Mouse (Mus musculus) thymus, postnatal 4 days (tissue): Measurements from ENCODE around the gene Soga1.

ENCODE experiments used
- DNase-seq: peaks from one replicate; pipeline ENCODE4 v3.0.0; 2021

Gene Soga1

GRCm38 (mm10) chr2:157060037-157060436 lies 19.0 kb downstream of the Soga1 start:
- no peak for DNase-seq

DNA sequence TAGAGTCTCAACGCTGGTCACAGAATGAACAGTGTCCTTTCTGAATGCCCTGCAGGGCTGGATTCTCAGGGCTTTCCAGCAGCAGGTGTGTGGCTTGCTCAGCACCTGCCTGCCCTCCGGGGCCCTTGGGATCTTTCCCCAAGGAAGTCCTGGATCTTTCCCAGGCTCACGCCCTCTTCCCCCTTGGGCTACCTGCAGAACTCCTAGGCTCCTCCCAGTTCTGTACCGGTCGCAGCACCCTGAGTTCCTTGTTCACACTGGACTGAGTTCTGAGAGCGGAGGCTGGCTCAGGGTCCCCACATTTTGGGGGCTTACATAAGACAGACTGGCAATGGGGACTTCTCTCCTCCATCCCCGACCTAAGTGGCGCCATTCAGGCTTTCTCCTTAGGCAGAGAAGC lies 19.9 kb downstream of the Soga1 start:
- peak; percentile 22 for DNase-seq

- peak; percentile 87 for DNase-seq
Measured at GRCm38 (mm10) chr2:157058342-157058998, 20.6 kb downstream of the Soga1 start.

GRCm38 (mm10) chr2:157057758-157058157 lies 21.3 kb downstream of the Soga1 start:
- DNase-seq: no peak

- no peak for DNase-seq
Measured at GRCm38 (mm10) chr2:157057186-157057585, 21.9 kb downstream of the Soga1 start.

DNA sequence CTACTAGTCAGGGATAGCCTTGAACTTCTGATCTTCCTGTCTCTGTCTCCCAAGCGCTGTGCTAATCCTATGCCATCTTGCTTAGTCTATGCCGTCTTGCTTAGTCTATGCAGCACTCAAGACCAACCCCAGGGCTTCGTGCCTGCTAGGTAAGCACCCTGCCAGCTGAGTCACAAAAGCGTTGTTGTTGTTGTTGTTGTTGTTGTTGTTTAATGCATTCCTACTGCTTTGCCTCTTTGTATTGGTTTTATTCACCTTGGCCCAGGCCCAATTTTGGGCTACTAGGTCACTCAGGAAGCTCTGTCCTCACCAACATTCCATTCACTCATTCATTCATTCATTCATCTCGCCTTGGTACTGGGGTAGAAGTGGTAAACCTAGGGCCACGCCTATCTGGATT lies 23.3 kb downstream of the Soga1 start:
- DNase-seq: no peak

DNA sequence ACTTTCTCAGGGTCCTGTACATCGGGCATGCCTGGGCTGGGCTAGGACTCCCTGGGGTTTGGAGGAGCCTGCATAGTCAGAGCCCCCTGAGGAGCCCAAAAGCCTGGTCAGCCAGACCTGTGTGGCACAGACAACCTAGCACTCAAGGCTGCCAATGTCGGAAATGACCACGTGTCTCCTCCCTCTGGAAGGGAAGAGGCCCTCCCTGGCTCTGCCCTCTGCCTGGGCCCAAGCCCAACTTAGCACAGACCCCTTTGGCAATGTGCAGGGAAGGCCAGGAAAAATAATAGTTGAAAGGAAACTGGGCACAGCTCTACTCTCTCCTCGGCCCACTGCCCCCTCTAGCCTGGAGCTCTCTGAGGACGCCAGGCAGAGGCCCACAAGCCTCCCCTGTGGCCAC lies 24.2 kb downstream of the Soga1 start:
- DNase-seq: no peak

- no peak for DNase-seq
Measured at GRCm38 (mm10) chr2:157054297-157054696, 24.8 kb downstream of the Soga1 start.

GRCm38 (mm10) chr2:157053787-157054186 lies 25.3 kb downstream of the Soga1 start:
- no peak for DNase-seq

GRCm38 (mm10) chr2:157053124-157053523 lies 25.9 kb downstream of the Soga1 start:
- DNase-seq: no peak

- no peak for DNase-seq
Measured at GRCm38 (mm10) chr2:157052448-157052847, 26.6 kb downstream of the Soga1 start.

- DNase-seq: no peak
Measured at GRCm38 (mm10) chr2:157049831-157050243, 29.2 kb downstream of the Soga1 start.

- DNase-seq: no peak
Measured at GRCm38 (mm10) chr2:157048395-157049181, 30.5 kb downstream of the Soga1 start.

- no peak for DNase-seq
Measured at GRCm38 (mm10) chr2:157046956-157047355, 32.1 kb downstream of the Soga1 start.

- DNase-seq: no peak
Measured at GRCm38 (mm10) chr2:157045932-157046331, 33.1 kb downstream of the Soga1 start.

DNA sequence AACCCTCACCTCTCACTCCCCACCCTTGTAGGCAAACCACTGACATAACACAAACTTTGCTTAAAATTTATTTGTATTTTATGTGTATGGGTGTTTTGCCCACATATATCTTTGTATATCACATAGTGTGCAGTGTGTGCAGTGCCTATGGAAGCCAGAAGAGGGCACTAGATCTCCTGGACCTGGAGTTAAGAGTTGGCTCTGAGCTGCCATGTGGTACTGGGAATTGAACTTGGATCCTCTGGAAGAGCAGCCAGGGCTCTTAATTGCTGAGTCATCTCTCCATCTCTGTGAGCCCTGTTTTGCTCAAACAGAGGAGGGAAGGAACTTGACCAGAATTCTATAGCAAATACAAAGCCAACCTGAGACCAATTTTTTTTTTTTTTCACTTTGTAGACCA lies 35.1 kb downstream of the Soga1 start:
- DNase-seq: peak; percentile 42

GRCm38 (mm10) chr2:157043556-157043955 lies 35.5 kb downstream of the Soga1 start:
- DNase-seq: no peak

- DNase-seq: no peak
Measured at GRCm38 (mm10) chr2:157041421-157041820, 37.6 kb downstream of the Soga1 start.

DNA sequence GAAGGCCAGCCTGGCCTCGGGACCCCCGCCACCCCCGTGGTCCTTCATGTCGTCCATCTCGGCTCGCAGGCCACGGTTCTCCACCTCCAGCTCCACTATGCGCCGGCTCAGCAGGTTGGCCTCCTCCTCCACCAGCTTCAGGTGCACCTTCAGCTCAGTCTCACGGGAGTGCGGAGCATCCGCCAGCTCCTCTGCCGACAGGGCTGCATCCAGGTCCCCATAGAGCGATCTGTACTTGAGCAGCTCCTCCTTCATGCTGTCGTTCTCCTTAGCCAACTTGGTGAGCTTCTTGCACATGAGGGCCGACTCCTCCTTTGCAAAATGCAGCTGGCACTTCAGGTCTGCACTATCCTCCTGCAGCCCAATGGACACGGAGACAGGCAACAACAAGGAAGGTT lies 38.4 kb downstream of the Soga1 start:
- DNase-seq: no peak

GRCm38 (mm10) chr2:157039900-157040648 lies 39.0 kb downstream of the Soga1 start:
- DNase-seq: peak; percentile 34

GRCm38 (mm10) chr2:157037303-157037702 lies 41.8 kb downstream of the Soga1 start:
- DNase-seq: no peak

- no peak for DNase-seq
Measured at GRCm38 (mm10) chr2:157036400-157036799, 42.7 kb downstream of the Soga1 start.

DNA sequence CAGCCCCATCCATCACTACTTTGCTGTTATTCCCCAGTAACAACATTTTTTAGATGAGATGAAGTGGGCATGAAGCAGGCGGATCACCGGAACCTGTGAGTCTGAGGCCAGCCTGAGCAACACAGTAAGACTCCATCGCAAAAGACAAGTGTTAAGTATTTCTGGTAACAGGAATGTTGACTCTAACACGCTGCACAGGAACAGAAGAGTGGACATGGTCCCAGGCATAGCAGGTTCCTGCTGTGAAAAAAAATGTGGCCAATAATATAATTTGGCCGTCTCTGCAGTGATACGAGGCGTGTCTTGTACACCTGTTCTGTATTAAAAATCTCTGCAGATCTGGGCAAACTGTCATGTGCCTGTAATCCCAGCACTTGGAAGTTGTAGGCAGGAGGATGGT lies 43.7 kb downstream of the Soga1 start:
- no peak for DNase-seq

DNA sequence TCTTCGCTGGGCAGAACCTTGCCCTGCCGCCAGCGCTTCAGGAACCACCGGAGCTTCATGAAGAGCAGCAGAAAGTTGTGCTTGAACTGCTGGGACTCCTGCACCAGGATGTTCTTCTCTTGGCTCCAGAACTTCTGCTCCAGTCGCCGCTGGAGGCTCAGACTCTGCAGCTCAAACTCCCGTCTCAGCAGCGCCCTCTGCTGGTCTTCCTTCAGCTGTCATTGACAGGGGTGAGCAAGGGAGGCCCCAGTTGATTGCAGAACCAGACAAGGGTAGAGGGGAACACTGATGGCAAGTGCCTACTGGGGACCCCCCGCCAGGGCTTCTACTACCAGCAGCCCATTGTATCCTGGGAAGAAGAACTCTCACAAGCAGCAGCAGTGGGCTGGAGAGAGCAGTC lies 48.2 kb downstream of the Soga1 start:
- DNase-seq: peak; percentile 94
